Mouse (Mus musculus) G1E-ER4 (cell line): ENCODE measurements around the gene Rassf6. TPM values are rescaled to one million over a fixed set of nuclear protein-coding genes. Genes with fewer than 3 reads are reported as not detected.

Experiments used
- GATA1 ChIP-seq: IDR thresholded peaks from one replicate; pipeline ENCODE4 v1.8.0; 2012; ENCODE audit warnings: low read length, inconsistent platforms
- polyA plus RNA-seq: library from polyadenylated mRNA; stranded (reverse); fragments of >175 nt; gene quantifications from 2 replicates; pipeline ENCODE4 v1.2.3, GENCODE M21; 2012

The Rassf6 gene
- polyA plus RNA-seq, result not detected in 2 replicates

DNA sequence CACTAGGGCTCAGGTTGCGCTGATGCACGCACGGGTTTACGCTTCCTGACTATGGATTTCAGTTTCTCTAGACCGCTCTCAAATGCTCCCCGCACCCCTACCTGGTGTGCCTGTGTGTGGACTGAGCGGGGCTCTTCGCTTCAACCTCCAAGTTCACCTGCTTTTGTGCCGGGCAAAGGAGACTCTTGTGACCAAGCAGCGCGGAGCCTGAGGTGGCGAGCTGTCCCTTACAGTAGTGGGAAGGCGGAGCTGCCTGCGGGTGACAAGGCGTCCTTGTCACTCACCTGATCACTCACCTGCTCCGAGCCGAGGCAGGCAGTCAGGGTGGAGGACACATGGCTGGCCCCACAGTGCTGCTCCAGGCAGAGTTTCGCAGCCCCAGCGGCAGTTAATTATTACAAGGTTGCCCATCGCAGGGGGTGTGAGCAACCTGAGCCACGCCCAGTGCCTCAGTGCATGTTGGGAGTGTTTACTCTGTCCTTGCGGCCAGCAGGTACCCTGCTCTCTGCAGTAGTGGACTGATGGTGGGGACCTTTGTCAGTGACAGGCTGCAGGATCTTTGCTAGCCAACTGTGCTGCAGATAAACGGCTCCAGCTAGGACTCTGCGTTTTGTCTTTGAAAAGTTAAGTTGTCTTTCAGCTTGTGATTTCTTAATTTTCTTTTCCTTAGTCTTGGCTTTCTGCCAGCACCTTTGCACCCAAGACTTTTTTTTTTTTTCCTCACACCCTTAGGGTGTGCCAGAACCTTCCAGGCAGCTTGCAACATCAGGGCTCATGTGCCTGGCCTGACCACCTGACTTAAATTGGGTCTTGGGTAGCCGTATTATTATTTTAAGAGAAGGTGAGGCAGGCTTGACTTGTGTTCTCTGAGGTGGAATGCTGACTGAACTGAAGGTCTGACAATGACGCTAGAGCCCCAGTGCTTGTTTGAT lies at the start of gene Rassf6:
Rassf6 (minus strand) TSS at position 372 of the 932 bp plus-strand sequence.
- TF ChIP-seq GATA1, result no peak

- TF ChIP-seq GATA1, result no peak
These were observed 49.1 kb upstream of the Rassf6 start for GRCm38 (mm10) chr5:90689426-90690128.

GRCm38 (mm10) chr5:90687913-90688312 lies 47.5 kb upstream of the Rassf6 start:
- TF ChIP-seq GATA1, result no peak

DNA sequence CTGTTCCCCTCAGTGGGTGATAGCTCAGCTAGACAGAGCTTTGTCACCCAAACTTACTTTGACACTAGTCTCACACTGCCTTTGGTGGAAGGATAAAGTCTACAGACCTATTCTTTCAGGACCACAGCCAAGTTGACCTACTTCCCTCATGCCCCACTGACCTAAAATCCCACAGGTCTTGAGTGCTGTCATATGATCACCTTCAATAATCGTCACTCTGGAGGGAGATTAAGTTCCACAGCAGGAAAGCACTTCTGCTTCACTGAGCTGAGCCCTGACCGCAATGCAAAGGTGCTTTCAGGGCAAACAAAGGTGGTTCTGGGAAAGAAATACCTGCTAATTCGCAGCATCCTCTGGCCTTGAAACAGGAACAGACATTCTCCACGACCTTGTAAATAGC lies 44.5 kb upstream of the Rassf6 start:
- TF ChIP-seq GATA1, result no peak

DNA sequence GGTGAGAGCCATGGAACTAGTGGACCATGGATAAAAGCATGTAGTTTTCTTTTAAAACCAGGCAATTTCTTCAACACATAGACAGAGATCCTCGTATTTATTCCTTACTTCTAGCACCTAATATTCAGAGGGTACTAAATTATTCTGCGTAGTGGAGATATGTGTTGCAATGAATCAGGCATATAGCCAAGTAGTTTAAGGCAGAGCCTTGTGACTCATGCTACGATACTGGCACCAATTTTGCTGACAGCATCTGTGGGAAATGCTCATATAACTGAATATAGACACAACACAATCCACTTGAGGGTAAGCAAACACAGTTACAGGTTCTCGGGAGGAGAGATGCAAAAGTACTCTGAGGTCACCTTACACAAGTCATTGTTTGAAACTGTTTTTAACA lies 41.4 kb upstream of the Rassf6 start:
- TF ChIP-seq GATA1, result no peak

DNA sequence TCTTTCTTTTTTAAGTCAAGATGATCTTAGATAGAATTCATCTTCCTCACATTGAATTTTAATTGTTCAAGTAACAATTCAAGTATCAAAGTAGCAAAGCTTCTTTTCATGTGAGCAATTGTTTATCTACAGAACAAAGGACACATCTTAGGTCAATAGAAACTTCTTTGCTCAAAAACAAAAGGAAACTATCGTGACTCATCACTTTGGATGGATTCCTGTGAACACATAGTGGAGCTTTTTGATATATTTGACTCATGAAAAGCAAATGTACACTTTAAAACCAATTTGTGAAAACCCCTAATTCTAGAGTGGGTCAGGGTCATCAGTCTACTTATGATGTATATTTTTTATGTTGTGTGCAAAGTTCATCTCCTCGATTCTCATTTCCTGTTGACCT lies 37.1 kb upstream of the Rassf6 start:
- no peak for TF ChIP-seq GATA1

DNA sequence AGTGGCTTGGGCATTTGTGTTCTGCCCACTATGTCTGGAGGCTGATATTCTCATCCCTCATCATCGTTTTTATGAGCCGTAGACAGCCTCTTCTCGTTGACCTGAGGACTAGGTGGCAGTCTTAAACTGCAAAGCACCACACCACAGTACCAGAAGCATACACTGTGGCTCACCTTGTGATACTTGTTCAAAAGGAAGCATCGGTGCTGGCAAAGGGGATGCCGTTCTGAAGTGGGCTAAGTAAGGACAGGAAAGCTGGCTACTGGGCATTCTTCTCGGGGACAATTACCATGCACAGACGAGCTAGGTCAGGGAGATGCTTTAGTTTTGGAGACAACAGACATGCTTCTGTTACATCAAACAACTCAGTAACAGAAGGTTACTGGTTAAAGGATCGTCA lies 21.4 kb upstream of the Rassf6 start:
- TF ChIP-seq GATA1, result no peak

DNA sequence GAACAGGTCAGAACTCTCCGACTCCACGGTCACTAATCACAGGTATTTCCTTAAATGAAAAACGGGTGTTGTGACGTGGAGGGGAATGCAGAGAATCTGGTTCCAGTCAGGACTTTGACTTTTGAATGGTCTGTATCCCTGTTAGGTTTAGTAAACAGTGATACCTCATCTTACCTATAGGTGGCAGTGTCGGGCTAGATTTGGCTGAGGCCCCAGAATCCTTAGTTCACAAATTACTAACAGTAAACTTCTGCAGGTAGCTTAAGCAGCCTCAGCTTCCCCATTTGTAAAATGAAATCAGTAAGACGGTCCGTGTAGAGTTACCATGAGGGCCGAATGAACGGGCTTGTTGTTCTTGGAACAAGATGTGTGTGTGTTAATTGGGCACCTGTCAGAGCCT lies 21.0 kb upstream of the Rassf6 start:
- TF ChIP-seq GATA1, result no peak

DNA sequence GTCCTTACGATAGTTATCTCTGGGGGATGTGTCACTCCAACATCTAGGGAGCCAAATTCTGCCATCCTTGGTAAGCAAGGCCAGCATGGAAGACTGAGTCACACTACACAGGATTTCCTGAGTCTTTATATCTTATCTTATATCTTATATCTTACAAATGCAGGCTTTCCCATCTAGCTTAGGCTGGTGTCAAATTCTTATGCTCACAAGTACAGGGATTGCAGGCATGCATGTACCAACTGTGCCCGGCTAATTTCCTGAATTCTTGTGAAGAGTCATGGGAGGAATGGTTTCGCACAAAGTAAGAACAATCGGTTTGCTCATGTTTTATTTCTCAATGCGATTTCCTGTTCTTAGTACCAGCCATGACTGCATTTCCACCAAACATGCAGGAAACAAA lies 20.0 kb upstream of the Rassf6 start:
- TF ChIP-seq GATA1, result no peak

DNA sequence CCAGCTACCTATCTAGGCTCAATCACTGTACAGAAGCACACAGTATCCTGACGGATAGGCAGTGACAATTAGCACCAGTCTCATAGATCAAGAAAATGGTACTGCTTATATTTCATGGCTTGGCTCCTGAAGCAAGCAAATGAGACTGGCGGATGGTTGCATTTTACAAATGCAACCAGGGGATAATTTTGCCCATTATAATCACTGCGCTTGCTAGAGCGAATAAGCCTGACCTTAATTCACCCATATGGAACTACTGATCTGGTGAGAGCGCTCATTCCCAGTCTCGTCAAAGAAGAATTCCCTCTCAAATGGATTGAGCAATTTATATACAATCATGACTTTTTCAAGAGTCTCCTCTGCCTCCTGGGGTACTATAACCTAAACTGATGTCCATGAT lies 16.2 kb upstream of the Rassf6 start:
- TF ChIP-seq GATA1, result no peak

- TF ChIP-seq GATA1, result no peak
These were observed 15.4 kb upstream of the Rassf6 start for GRCm38 (mm10) chr5:90655891-90656290.

- no peak for TF ChIP-seq GATA1
These were observed 14.3 kb upstream of the Rassf6 start for GRCm38 (mm10) chr5:90654798-90655197.

- no peak for TF ChIP-seq GATA1
These were observed 12.3 kb upstream of the Rassf6 start for GRCm38 (mm10) chr5:90652724-90653123.

GRCm38 (mm10) chr5:90650466-90651150 lies 10.2 kb upstream of the Rassf6 start:
- no peak for TF ChIP-seq GATA1

GRCm38 (mm10) chr5:90647473-90647872 lies 7.0 kb upstream of the Rassf6 start:
- no peak for TF ChIP-seq GATA1

DNA sequence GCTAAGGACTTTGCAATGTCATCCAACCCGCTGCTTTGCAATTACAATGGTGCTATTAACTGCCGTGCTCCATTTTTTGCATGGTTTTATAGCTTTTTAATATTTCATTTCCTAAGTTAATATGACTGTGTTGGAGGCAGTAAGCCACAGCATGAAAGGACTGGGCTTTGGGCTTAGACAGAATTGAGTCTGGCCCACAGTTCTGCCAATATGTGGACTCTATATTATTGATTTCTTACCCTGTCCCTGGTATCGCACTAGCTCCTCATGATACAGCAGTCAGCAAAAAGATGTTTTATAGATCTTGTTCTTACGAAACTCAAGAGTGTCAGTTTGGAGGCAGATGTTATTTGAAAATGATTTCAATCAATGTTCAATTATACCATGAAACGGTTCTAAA lies 5.9 kb upstream of the Rassf6 start:
- TF ChIP-seq GATA1, result no peak
